Mouse (Mus musculus): ENCODE results near the gene Rbm47. TPM values are rescaled to one million over a fixed set of nuclear protein-coding genes. Genes with fewer than 3 reads are reported as not detected.

Gene Rbm47
- polyA plus RNA-seq (2012; rRNA removed), result 24.9 and 31.5 TPM in 2 replicates

DNA sequence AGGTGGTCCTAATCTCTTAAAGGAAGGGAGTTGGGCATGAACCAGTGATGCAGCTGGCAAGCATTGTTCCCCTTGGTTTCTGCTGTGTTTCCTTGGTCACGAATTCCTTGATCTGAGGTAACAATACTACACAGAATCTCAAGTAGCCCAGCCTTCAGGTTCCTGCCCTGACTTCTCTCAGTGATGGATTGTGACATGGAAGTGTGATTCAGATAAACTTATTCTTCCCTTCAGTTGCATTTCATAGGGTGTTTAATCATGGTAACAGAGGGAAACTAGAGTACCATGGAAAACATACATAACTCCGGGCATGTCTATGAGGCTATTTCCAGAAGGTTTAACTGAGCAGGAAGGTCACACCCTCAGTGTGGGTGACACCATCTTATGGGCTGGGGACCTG is at the start of gene Rbm47:
Gene Rbm47 (minus strand): TSS at position 101 of the 400 bp plus-strand sequence.
- H3K4me1 ChIP-seq (ENCODE audit: control insufficient read depth, insufficient read depth, low read length), result no peaks in the 10 kb centered on the region
- peak within 1 kb of the TSS; percentile 54 for H3K27ac ChIP-seq (ENCODE audit: control insufficient read depth, insufficient read depth, low read depth, low read length)
- H3K4me3 ChIP-seq (ENCODE audit: control insufficient read depth, low read depth, low read length), result peak within 1 kb of the TSS; percentile 83
- no peaks in the 10 kb centered on the region for H3K27me3 ChIP-seq (ENCODE audit: control insufficient read depth, insufficient read depth, low read length)
- no peak for TF ChIP-seq POLR2A (IDR thresholded peaks at IDR 0.05; ENCODE audit: control insufficient read depth, low read depth, low read length)
- no peak for TF ChIP-seq CTCF (IDR thresholded peaks at IDR 0.05; ENCODE audit: control insufficient read depth, insufficient read depth, insufficient replicate concordance, low read depth, low read length)
- no peaks in the 10 kb centered on the region for H3K36me3 ChIP-seq (ENCODE audit: control insufficient read depth, insufficient read depth, low read length)

DNA sequence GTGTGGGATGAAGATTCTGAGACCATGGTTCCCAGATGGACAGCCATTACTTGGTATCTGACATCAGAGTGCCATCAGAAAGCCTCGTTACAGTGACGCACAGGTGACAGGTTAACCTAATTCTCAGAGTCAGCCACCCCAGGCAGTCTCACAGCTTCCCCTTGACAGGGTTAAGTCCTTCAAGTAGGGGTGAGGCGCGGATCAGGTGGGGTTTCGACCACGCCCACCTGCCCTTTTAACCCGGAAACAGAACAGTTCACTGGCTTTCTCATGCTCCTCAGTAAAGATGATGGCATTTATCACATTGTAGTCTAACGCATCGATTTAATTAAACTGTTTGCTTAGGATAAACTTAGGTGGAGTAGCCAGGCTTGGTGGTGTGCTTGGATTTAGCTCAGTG is 47.7 kb upstream of the Rbm47 start:
- Histone ChIP-seq H3K27ac (ENCODE audit: control insufficient read depth, insufficient read depth, low read depth, low read length) (no peak overlapping the region), H3K27me3 (ENCODE audit: control insufficient read depth, insufficient read depth, low read length) (no peaks in the 10 kb centered on the region), H3K4me1 (ENCODE audit: control insufficient read depth, insufficient read depth, low read length) (peaks cover 8% of the 10 kb centered on the region; the same call in 1 of the 2 replicates), H3K36me3 (ENCODE audit: control insufficient read depth, insufficient read depth, low read length) (no peaks in the 10 kb centered on the region), H3K4me3 (ENCODE audit: control insufficient read depth, low read depth, low read length) (no peak overlapping the region)
- TF ChIP-seq POLR2A (IDR thresholded peaks at IDR 0.05; ENCODE audit: control insufficient read depth, low read depth, low read length), result no peak
- TF ChIP-seq CTCF (IDR thresholded peaks at IDR 0.05; ENCODE audit: control insufficient read depth, insufficient read depth, insufficient replicate concordance, low read depth, low read length), result no peak

DNA sequence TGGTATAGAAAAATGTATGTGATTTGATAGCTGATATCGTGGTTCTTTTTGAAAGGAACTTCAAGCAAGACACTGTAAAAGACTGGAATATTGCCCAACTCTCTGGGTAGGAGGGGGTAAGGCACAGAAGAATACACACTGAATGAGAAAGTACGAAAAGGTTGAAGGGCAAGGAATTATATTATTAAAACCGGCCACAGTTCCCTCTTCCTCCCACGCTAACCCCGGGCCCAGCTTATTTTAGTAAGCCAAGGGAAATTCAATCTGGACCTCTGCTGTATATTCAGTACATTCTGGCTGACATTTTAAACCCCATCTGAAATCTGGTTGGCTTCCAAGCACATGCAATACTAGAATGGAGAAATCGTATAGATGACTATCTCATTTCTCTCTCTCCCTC is 46.8 kb upstream of the Rbm47 start:
- Histone ChIP-seq H3K36me3 (ENCODE audit: control insufficient read depth, insufficient read depth, low read length) (no peaks in the 10 kb centered on the region), H3K4me3 (ENCODE audit: control insufficient read depth, low read depth, low read length) (no peak overlapping the region), H3K4me1 (ENCODE audit: control insufficient read depth, insufficient read depth, low read length) (peaks cover 13% of the 10 kb centered on the region), H3K27me3 (ENCODE audit: control insufficient read depth, insufficient read depth, low read length) (no peaks in the 10 kb centered on the region), H3K27ac (ENCODE audit: control insufficient read depth, insufficient read depth, low read depth, low read length) (no peak overlapping the region)
- no peak for TF ChIP-seq CTCF (IDR thresholded peaks at IDR 0.05; ENCODE audit: control insufficient read depth, insufficient read depth, insufficient replicate concordance, low read depth, low read length)
- TF ChIP-seq POLR2A (IDR thresholded peaks at IDR 0.05; ENCODE audit: control insufficient read depth, low read depth, low read length), result no peak

DNA sequence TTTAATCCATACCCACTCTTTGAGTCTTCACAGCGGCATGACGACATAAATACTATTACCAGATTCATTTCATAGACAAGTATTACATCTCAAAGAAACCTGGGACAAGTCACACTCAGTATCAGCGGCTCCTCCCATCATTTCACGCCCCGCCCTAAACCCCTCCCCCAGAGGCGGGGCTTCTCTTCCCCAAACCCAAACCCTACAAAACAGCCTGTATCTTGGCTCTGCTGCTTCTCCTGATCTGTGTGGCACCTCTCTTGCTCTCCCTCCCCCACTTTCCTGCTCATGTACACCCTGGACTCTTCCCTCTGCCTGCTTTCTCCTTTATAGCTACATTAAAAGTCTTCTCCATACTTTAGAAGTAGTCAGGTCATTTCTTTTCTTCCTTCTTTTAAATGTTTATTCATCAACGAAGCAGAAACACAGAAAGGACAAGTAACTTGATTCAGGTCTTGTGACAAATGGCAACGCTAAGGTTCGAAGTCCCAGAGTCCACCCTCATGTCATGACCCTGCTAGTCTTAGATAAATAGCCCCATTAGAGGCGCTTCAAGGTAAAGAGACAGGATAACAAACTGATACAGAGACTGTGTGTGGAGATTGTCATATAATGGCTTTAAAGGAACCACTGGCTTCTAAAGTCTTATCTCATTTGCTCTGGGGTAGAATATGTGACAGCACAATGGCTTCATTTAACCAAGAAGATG is 42.8 kb upstream of the Rbm47 start:
- H3K4me1 ChIP-seq (ENCODE audit: control insufficient read depth, insufficient read depth, low read length), result peaks cover 17% of the 10 kb centered on the region
- no peak for TF ChIP-seq POLR2A (IDR thresholded peaks at IDR 0.05; ENCODE audit: control insufficient read depth, low read depth, low read length)
- TF ChIP-seq CTCF (IDR thresholded peaks at IDR 0.05; ENCODE audit: control insufficient read depth, insufficient read depth, insufficient replicate concordance, low read depth, low read length), result no peak
- H3K36me3 ChIP-seq (ENCODE audit: control insufficient read depth, insufficient read depth, low read length), result no peaks in the 10 kb centered on the region
- no peaks in the 10 kb centered on the region for H3K27me3 ChIP-seq (ENCODE audit: control insufficient read depth, insufficient read depth, low read length)
- H3K4me3 ChIP-seq (ENCODE audit: control insufficient read depth, low read depth, low read length), result peak overlapping the region; percentile 89
- no peak overlapping the region for H3K27ac ChIP-seq (ENCODE audit: control insufficient read depth, insufficient read depth, low read depth, low read length)

DNA sequence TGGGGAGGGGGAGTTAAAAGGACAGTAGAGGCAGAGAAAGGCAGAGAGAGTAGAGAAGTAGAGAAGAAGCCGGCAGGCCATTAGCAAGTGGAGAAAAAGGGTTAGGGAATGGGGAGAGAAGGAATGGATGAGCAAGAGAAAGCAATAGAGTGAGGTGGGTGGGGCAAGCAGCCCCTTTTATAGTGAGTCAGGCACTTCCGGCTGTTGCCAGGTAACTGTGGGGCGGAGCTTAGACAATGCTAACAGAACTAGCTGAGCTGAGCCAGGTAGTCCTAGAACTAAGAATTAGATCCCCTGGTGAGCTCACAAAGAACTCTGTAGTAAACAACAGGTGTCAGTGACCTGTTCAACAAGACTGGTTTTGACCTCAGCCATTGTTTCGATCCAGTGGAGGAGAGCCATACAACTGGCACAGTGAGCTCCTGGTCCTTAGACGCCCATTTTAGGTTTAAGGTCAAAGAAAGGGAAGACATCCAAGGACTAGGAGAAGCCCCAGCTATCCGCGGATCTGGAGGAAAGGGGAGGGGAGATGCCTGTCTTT is 41.5 kb upstream of the Rbm47 start:
- no peaks in the 10 kb centered on the region for H3K27me3 ChIP-seq (ENCODE audit: control insufficient read depth, insufficient read depth, low read length)
- peak overlapping the region; percentile 89 for H3K4me3 ChIP-seq (ENCODE audit: control insufficient read depth, low read depth, low read length)
- H3K36me3 ChIP-seq (ENCODE audit: control insufficient read depth, insufficient read depth, low read length), result no peaks in the 10 kb centered on the region
- peaks cover 17% of the 10 kb centered on the region for H3K4me1 ChIP-seq (ENCODE audit: control insufficient read depth, insufficient read depth, low read length)
- peak overlapping the region; percentile 49 for H3K27ac ChIP-seq (ENCODE audit: control insufficient read depth, insufficient read depth, low read depth, low read length)
- no peak for TF ChIP-seq CTCF (IDR thresholded peaks at IDR 0.05; ENCODE audit: control insufficient read depth, insufficient read depth, insufficient replicate concordance, low read depth, low read length)
- peak; percentile 65; the same call in 1 of the 2 replicates for TF ChIP-seq POLR2A (IDR thresholded peaks at IDR 0.05; ENCODE audit: control insufficient read depth, low read depth, low read length)

DNA sequence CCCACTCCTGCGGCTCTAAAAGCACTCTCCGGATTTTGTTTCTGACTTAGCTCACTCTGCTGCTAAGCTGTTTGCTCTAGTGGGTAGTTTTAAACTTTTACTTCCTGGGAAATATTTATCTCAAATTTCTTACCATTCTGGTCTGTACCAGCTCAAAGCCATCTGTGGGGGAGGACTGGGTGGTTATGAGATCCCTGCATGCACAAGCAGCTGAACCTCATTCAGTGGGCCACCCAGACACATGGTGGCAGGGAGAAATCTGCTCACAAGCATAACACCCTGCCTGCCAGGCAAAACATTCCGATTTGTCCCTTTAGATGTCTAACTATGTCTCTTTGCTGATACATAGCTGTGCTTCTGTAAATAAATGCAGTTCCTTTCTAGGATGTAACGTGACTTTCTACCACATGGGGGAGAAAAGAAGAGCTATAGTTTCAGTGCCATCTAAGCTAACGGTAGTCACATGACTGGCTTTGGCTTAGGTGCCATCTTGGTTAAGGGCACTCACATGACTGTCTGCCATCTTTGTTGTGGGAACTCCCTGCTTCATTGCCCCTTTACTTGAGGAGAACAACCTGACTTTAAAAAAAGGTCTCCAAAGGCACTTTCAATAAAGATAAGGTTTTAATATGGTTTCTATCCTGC is 36.7 kb upstream of the Rbm47 start:
- no peak overlapping the region for H3K27ac ChIP-seq (ENCODE audit: control insufficient read depth, insufficient read depth, low read depth, low read length)
- TF ChIP-seq CTCF (IDR thresholded peaks at IDR 0.05; ENCODE audit: control insufficient read depth, insufficient read depth, insufficient replicate concordance, low read depth, low read length) (no peak), POLR2A (IDR thresholded peaks at IDR 0.05; ENCODE audit: control insufficient read depth, low read depth, low read length) (no peak)
- H3K4me1 ChIP-seq (ENCODE audit: control insufficient read depth, insufficient read depth, low read length), result peaks cover 5% of the 10 kb centered on the region; the same call in 1 of the 2 replicates
- H3K36me3 ChIP-seq (ENCODE audit: control insufficient read depth, insufficient read depth, low read length), result no peaks in the 10 kb centered on the region
- H3K4me3 ChIP-seq (ENCODE audit: control insufficient read depth, low read depth, low read length), result no peak overlapping the region
- no peaks in the 10 kb centered on the region for H3K27me3 ChIP-seq (ENCODE audit: control insufficient read depth, insufficient read depth, low read length)

DNA sequence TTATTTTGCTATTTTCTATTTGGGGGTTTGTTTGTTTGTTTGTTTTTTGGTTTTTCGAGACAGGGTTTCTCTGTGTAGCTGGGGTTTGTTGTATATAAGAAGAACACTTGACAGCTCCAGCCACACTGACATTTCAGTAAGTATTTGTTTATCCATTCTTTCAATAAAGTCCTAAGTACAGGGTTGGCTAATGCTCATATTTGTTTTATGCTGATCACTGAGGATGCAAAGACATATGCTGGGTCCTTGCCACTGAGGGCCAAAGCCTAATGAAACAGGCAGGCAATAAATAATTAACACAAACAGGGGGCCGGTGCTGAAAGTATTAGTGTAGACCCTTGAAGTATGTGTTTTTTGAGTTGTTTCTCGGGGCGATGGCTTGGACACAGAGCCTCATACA is 32.0 kb upstream of the Rbm47 start:
- no peaks in the 10 kb centered on the region for H3K36me3 ChIP-seq (ENCODE audit: control insufficient read depth, insufficient read depth, low read length)
- TF ChIP-seq POLR2A (IDR thresholded peaks at IDR 0.05; ENCODE audit: control insufficient read depth, low read depth, low read length), result no peak
- TF ChIP-seq CTCF (IDR thresholded peaks at IDR 0.05; ENCODE audit: control insufficient read depth, insufficient read depth, insufficient replicate concordance, low read depth, low read length), result no peak
- H3K27me3 ChIP-seq (ENCODE audit: control insufficient read depth, insufficient read depth, low read length), result no peaks in the 10 kb centered on the region
- H3K4me3 ChIP-seq (ENCODE audit: control insufficient read depth, low read depth, low read length), result no peak overlapping the region
- no peak overlapping the region for H3K27ac ChIP-seq (ENCODE audit: control insufficient read depth, insufficient read depth, low read depth, low read length)
- no peaks in the 10 kb centered on the region for H3K4me1 ChIP-seq (ENCODE audit: control insufficient read depth, insufficient read depth, low read length)
